Mouse (Mus musculus): ENCODE results near the gene Ctsh. TPM values are rescaled to one million over a fixed set of nuclear protein-coding genes. Genes with fewer than 3 reads are reported as not detected.

Ctsh gene
- polyA plus RNA-seq, 1 experiment from 2014 or later, result 22.7 TPM

DNA sequence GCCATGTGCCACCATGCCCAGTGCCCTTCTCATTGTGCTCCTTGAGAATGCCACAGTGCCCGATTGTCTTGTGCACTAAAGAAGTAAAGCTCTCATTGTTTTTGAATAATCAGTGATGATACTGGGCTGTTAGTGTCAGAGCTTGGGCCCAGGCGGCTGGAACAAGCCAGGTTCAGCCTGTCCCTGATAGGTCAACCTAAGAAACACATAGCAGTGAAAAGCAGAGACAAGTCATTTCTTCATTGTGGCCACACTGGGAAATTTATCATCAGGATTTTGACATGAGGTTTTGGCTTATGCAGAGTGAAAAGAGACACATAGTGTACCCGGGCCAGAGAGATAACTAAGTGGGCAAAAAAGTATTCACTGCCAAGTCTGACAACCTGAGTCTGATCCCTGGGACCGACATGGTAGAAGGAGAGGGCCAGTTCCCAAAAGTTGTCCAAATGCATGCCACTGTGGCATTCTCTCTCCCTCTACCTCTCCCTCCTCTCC lies 68.3 kb downstream of the Ctsh start:
- no peak overlapping the region for H3K4me2 ChIP-seq
- no peak overlapping the region for H3K4me3 ChIP-seq (ENCODE audit: low read depth, low read length)
- no peak overlapping the region for H3K27ac ChIP-seq (ENCODE audit: low read depth, low read length)
- no peaks in the 10 kb centered on the region for H3K9me3 ChIP-seq (ENCODE audit: control insufficient read depth, low read length)
- no peaks in the 10 kb centered on the region for H3K36me3 ChIP-seq (ENCODE audit: control insufficient read depth, insufficient read depth, low read length)
- no peak overlapping the region for H3K9ac ChIP-seq (ENCODE audit: low read depth, low read length)
- DNase-seq (ENCODE audit: low spot score) (no peak), ATAC-seq (replicated peaks; ENCODE audit: low FRiP score) (no peak)
- 79% methylated on average over 4 of the region's 4 CpGs for WGBS
- no peaks in the 10 kb centered on the region for H3K4me1 ChIP-seq (replicated peaks; ENCODE audit: control insufficient read depth, insufficient read depth, low read length)
- H3K27me3 ChIP-seq (replicated peaks; ENCODE audit: control insufficient read depth, insufficient read depth, low read length), result no peaks in the 10 kb centered on the region

- H3K4me1 ChIP-seq (replicated peaks; ENCODE audit: control insufficient read depth, insufficient read depth, low read length), result no peaks in the 10 kb centered on the region; the same call in 1 of the 2 replicates
- no peak overlapping the region for H3K9ac ChIP-seq (ENCODE audit: low read depth, low read length)
- ATAC-seq (replicated peaks; ENCODE audit: low FRiP score) (no peak), DNase-seq (ENCODE audit: low spot score) (no peak)
- H3K36me3 ChIP-seq (ENCODE audit: control insufficient read depth, insufficient read depth, low read length), result no peaks in the 10 kb centered on the region
- no peak overlapping the region for H3K4me3 ChIP-seq (ENCODE audit: low read depth, low read length)
- no peaks in the 10 kb centered on the region for H3K27me3 ChIP-seq (replicated peaks; ENCODE audit: control insufficient read depth, insufficient read depth, low read length)
- H3K4me2 ChIP-seq, result no peak overlapping the region
- no peaks in the 10 kb centered on the region for H3K9me3 ChIP-seq (ENCODE audit: control insufficient read depth, low read length)
- WGBS, result 54% methylated on average over 11 of the region's 11 CpGs
- H3K27ac ChIP-seq (ENCODE audit: low read depth, low read length), result no peak overlapping the region
Measured at GRCm38 (mm10) chr9:90124156-90124872, 70.4 kb downstream of the Ctsh start.

DNA sequence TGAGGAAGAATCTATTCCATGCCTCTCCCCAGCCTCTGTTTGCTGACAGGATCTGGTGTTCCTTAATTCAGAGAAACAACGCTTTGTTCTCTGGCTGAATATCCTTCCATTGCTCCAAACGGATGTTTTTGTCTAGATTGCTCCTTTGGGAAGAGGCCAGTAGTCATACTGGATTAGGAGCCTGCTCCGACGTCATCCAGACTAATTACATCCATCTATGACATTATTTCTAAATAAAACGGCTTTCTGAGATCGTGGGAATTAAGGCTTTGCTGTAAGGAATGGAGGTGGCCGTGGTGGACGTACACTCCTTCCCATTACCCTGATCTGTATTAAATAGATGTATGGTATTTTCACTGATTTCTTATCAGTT lies 70.9 kb downstream of the Ctsh start:
- H3K27ac ChIP-seq (ENCODE audit: low read depth, low read length), result no peak overlapping the region
- no peaks in the 10 kb centered on the region for H3K9me3 ChIP-seq (ENCODE audit: control insufficient read depth, low read length)
- DNase-seq (ENCODE audit: low spot score) (no peak), ATAC-seq (replicated peaks; ENCODE audit: low FRiP score) (no peak)
- no peaks in the 10 kb centered on the region for H3K36me3 ChIP-seq (ENCODE audit: control insufficient read depth, insufficient read depth, low read length)
- WGBS, result 58% methylated on average over 8 of the region's 8 CpGs
- no peak overlapping the region for H3K9ac ChIP-seq (ENCODE audit: low read depth, low read length)
- no peaks in the 10 kb centered on the region; the same call in 1 of the 2 replicates for H3K4me1 ChIP-seq (replicated peaks; ENCODE audit: control insufficient read depth, insufficient read depth, low read length)
- no peaks in the 10 kb centered on the region for H3K27me3 ChIP-seq (replicated peaks; ENCODE audit: control insufficient read depth, insufficient read depth, low read length)
- H3K4me2 ChIP-seq, result no peak overlapping the region
- H3K4me3 ChIP-seq (ENCODE audit: low read depth, low read length), result no peak overlapping the region

Other genes with a start within 250 kb of the Ctsh start
- gene Rasgrf1, start 144.2 kb upstream of the Ctsh start, polyA plus RNA-seq (2014; fragmentation: Nextera tagmentation; extraction: Ambion mirVana), result not detected in 2 replicates
- 284 and 303 TPM in 2 replicates for gene Morf4l1, start 60.6 kb downstream of the Ctsh start, polyA plus RNA-seq (2014; fragmentation: Nextera tagmentation; extraction: Ambion mirVana)
- 3.2 and 3.6 TPM in 2 replicates for gene Adamts7, start 108.9 kb downstream of the Ctsh start, polyA plus RNA-seq (2014; fragmentation: Nextera tagmentation; extraction: Ambion mirVana)
- gene Tbc1d2b, start 216.7 kb downstream of the Ctsh start, polyA plus RNA-seq (2014; fragmentation: Nextera tagmentation; extraction: Ambion mirVana), result 13.2 and 14.2 TPM in 2 replicates